Mouse (Mus musculus): ENCODE data around the gene Abcb6. TPM values are rescaled to one million over a fixed set of nuclear protein-coding genes. Genes with fewer than 3 reads are reported as not detected.

Abcb6 gene
- total and polyA plus RNA-seq, 2 experiments from 2014 or later = 17.6 to 36.0 TPM

- peak within 1 kb of the TSS; percentile 93 for H3K27ac ChIP-seq (ENCODE audit: low read depth)
- no peaks in the 10 kb centered on the region for H3K9me3 ChIP-seq (replicated peaks; ENCODE audit: control insufficient read depth, low read length)
- peak; percentile 98 for ATAC-seq (ENCODE audit: insufficient read depth, low read depth)
- no peaks in the 10 kb centered on the region for H3K4me1 ChIP-seq (ENCODE audit: control insufficient read depth, insufficient read depth)
- WGBS = 1% methylated on average over 56 of the region's 56 CpGs
- DNase-seq (ENCODE audit: low spot score) = peak; percentile 92
- no peaks in the 10 kb centered on the region for H3K36me3 ChIP-seq (replicated peaks; ENCODE audit: control insufficient read depth, insufficient read depth, low read length)
- no peaks in the 10 kb centered on the region for H3K27me3 ChIP-seq (ENCODE audit: control insufficient read depth, insufficient read depth, low read length)
- peak within 1 kb of the TSS; percentile 58 for H3K4me3 ChIP-seq (ENCODE audit: low read depth, low read length)
- peak within 1 kb of the TSS; percentile 51 for H3K4me2 ChIP-seq (ENCODE audit: low read depth, low read length)
- TF ChIP-seq CTCF (IDR thresholded peaks at IDR 0.05; ENCODE audit: low read depth) (peak; percentile 80), EP300 (IDR thresholded peaks at IDR 0.05; ENCODE audit: low read depth) (peak; percentile 50)
- H3K9ac ChIP-seq (replicated peaks; ENCODE audit: low read depth, low read length) = peak within 1 kb of the TSS; percentile 63
Measured at GRCm38 (mm10) chr1:75124346-75125321, 55.6 kb downstream of the Abcb6 start, which contains the start of gene Nhej1. TSS of gene Nhej1 (minus strand) at chr1:75125200.

- ATAC-seq (ENCODE audit: insufficient read depth, low read depth) (no peak), DNase-seq (ENCODE audit: low spot score) (no peak)
- Histone ChIP-seq H3K36me3 (replicated peaks; ENCODE audit: control insufficient read depth, insufficient read depth, low read length) (no peaks in the 10 kb centered on the region), H3K4me3 (ENCODE audit: low read depth, low read length) (no peak overlapping the region), H3K9me3 (replicated peaks; ENCODE audit: control insufficient read depth, low read length) (no peaks in the 10 kb centered on the region), H3K4me2 (ENCODE audit: low read depth, low read length) (no peak overlapping the region), H3K9ac (replicated peaks; ENCODE audit: low read depth, low read length) (no peak overlapping the region), H3K27me3 (ENCODE audit: control insufficient read depth, insufficient read depth, low read length) (no peaks in the 10 kb centered on the region), H3K4me1 (ENCODE audit: control insufficient read depth, insufficient read depth) (no peaks in the 10 kb centered on the region), H3K27ac (ENCODE audit: low read depth) (no peak overlapping the region)
- TF ChIP-seq EP300 (IDR thresholded peaks at IDR 0.05; ENCODE audit: low read depth) = no peak
- 77% methylated on average over 3 of the region's 3 CpGs for WGBS
Measured at GRCm38 (mm10) chr1:75122211-75122610, 58.0 kb downstream of the Abcb6 start.

Small RNA genes within 50 kb of the gene (microRNA-seq; reads per million reads assigned to microRNA genes)
- gene Gm27943 = not detected

Other genes with a start within 250 kb of the Abcb6 start
- gene Cfap65, start 244.8 kb downstream of the Abcb6 start, total RNA-seq (2014; rRNA removed; ENCODE audit: low replicate concordance) = 0.04 TPM in 1 of 2 replicates, not detected in the other
- gene Cfap65, start 244.8 kb downstream of the Abcb6 start, polyA plus RNA-seq (2015; fragmentation: Nextera tagmentation; extraction: Ambion mirVana) = 0.05 TPM in 1 of 2 replicates, not detected in the other
- 0.35 TPM in 1 of 2 replicates, not detected in the other for gene Ihh, start 228.7 kb downstream of the Abcb6 start, total RNA-seq (2014; rRNA removed; ENCODE audit: low replicate concordance)
- 0.05 TPM in 2 replicates for gene Ihh, start 228.7 kb downstream of the Abcb6 start, polyA plus RNA-seq (2015; fragmentation: Nextera tagmentation; extraction: Ambion mirVana)
- gene Nhej1, start 55.2 kb downstream of the Abcb6 start, total RNA-seq (2014; rRNA removed; ENCODE audit: low replicate concordance) = 1.2 and 8.4 TPM in 2 replicates
- gene Nhej1, start 55.2 kb downstream of the Abcb6 start, polyA plus RNA-seq (2015; fragmentation: Nextera tagmentation; extraction: Ambion mirVana) = 6.1 TPM in 2 replicates
- gene Slc23a3, start 46.5 kb downstream of the Abcb6 start, total RNA-seq (2014; rRNA removed; ENCODE audit: low replicate concordance) = 0.73 and 4.0 TPM in 2 replicates
- gene Slc23a3, start 46.5 kb downstream of the Abcb6 start, polyA plus RNA-seq (2015; fragmentation: Nextera tagmentation; extraction: Ambion mirVana) = 1.3 and 2.1 TPM in 2 replicates
- gene Cnppd1, start 37.7 kb downstream of the Abcb6 start, total RNA-seq (2014; rRNA removed; ENCODE audit: low replicate concordance) = 66.7 and 83.6 TPM in 2 replicates
- 30.2 and 31.2 TPM in 2 replicates for gene Cnppd1, start 37.7 kb downstream of the Abcb6 start, polyA plus RNA-seq (2015; fragmentation: Nextera tagmentation; extraction: Ambion mirVana)
- 49.7 and 50.9 TPM in 2 replicates for gene Retreg2, start 37.6 kb downstream of the Abcb6 start, total RNA-seq (2014; rRNA removed; ENCODE audit: low replicate concordance)
- gene Retreg2, start 37.6 kb downstream of the Abcb6 start, polyA plus RNA-seq (2015; fragmentation: Nextera tagmentation; extraction: Ambion mirVana) = 19.4 and 23.7 TPM in 2 replicates
- gene Zfand2b, start 11.7 kb downstream of the Abcb6 start, total RNA-seq (2014; rRNA removed; ENCODE audit: low replicate concordance) = 33.1 and 67.1 TPM in 2 replicates
- 26.1 and 28.7 TPM in 2 replicates for gene Zfand2b, start 11.7 kb downstream of the Abcb6 start, polyA plus RNA-seq (2015; fragmentation: Nextera tagmentation; extraction: Ambion mirVana)
- gene Ankzf1, start 11.8 kb upstream of the Abcb6 start, total RNA-seq (2014; rRNA removed; ENCODE audit: low replicate concordance) = 19.4 and 20.6 TPM in 2 replicates
- 11.6 and 14.5 TPM in 2 replicates for gene Ankzf1, start 11.8 kb upstream of the Abcb6 start, polyA plus RNA-seq (2015; fragmentation: Nextera tagmentation; extraction: Ambion mirVana)
- 64.2 and 99.6 TPM in 2 replicates for gene Atg9a, start 11.8 kb upstream of the Abcb6 start, total RNA-seq (2014; rRNA removed; ENCODE audit: low replicate concordance)
- 28.5 and 29.6 TPM in 2 replicates for gene Atg9a, start 11.8 kb upstream of the Abcb6 start, polyA plus RNA-seq (2015; fragmentation: Nextera tagmentation; extraction: Ambion mirVana)
- 9.8 and 11.3 TPM in 2 replicates for gene Glb1l, start 30.4 kb upstream of the Abcb6 start, total RNA-seq (2014; rRNA removed; ENCODE audit: low replicate concordance)
- gene Glb1l, start 30.4 kb upstream of the Abcb6 start, polyA plus RNA-seq (2015; fragmentation: Nextera tagmentation; extraction: Ambion mirVana) = 3.6 and 3.8 TPM in 2 replicates
- gene Stk16, start 30.4 kb upstream of the Abcb6 start, total RNA-seq (2014; rRNA removed; ENCODE audit: low replicate concordance) = 75.9 and 90.1 TPM in 2 replicates
- gene Stk16, start 30.4 kb upstream of the Abcb6 start, polyA plus RNA-seq (2015; fragmentation: Nextera tagmentation; extraction: Ambion mirVana) = 57.4 and 62.5 TPM in 2 replicates
- gene Tuba4a, start 39.5 kb upstream of the Abcb6 start, total RNA-seq (2014; rRNA removed; ENCODE audit: low replicate concordance) = 179 and 227 TPM in 2 replicates
- gene Tuba4a, start 39.5 kb upstream of the Abcb6 start, polyA plus RNA-seq (2015; fragmentation: Nextera tagmentation; extraction: Ambion mirVana) = 114 and 142 TPM in 2 replicates
- not detected in 2 replicates for gene A630095N17Rik, start 51.7 kb upstream of the Abcb6 start, total RNA-seq (2014; rRNA removed; ENCODE audit: low replicate concordance)
- gene A630095N17Rik, start 51.7 kb upstream of the Abcb6 start, polyA plus RNA-seq (2015; fragmentation: Nextera tagmentation; extraction: Ambion mirVana) = not detected in 2 replicates
- 25.1 and 35.0 TPM in 2 replicates for gene Dnajb2, start 56.0 kb upstream of the Abcb6 start, total RNA-seq (2014; rRNA removed; ENCODE audit: low replicate concordance)
- gene Dnajb2, start 56.0 kb upstream of the Abcb6 start, polyA plus RNA-seq (2015; fragmentation: Nextera tagmentation; extraction: Ambion mirVana) = 34.9 and 36.7 TPM in 2 replicates
- gene Ptprn, start 84.1 kb upstream of the Abcb6 start, total RNA-seq (2014; rRNA removed; ENCODE audit: low replicate concordance) = 0.04 and 0.15 TPM in 2 replicates
- 0.16 and 0.26 TPM in 2 replicates for gene Ptprn, start 84.1 kb upstream of the Abcb6 start, polyA plus RNA-seq (2015; fragmentation: Nextera tagmentation; extraction: Ambion mirVana)
- not detected in 2 replicates for gene Resp18, start 98.0 kb upstream of the Abcb6 start, total RNA-seq (2014; rRNA removed; ENCODE audit: low replicate concordance)
- gene Resp18, start 98.0 kb upstream of the Abcb6 start, polyA plus RNA-seq (2015; fragmentation: Nextera tagmentation; extraction: Ambion mirVana) = 0.48 TPM in 1 of 2 replicates, not detected in the other
- 202 and 236 TPM in 2 replicates for gene Dnpep, start 137.6 kb upstream of the Abcb6 start, total RNA-seq (2014; rRNA removed; ENCODE audit: low replicate concordance)
- 147 TPM in 2 replicates for gene Dnpep, start 137.6 kb upstream of the Abcb6 start, polyA plus RNA-seq (2015; fragmentation: Nextera tagmentation; extraction: Ambion mirVana)
- 983 and 1,187 TPM in 2 replicates for gene Des, start 179.9 kb upstream of the Abcb6 start, total RNA-seq (2014; rRNA removed; ENCODE audit: low replicate concordance)
- gene Des, start 179.9 kb upstream of the Abcb6 start, polyA plus RNA-seq (2015; fragmentation: Nextera tagmentation; extraction: Ambion mirVana) = 601 and 639 TPM in 2 replicates
- 95.0 and 105 TPM in 2 replicates for gene Speg, start 194.9 kb upstream of the Abcb6 start, total RNA-seq (2014; rRNA removed; ENCODE audit: low replicate concordance)
- 26.8 and 30.2 TPM in 2 replicates for gene Speg, start 194.9 kb upstream of the Abcb6 start, polyA plus RNA-seq (2015; fragmentation: Nextera tagmentation; extraction: Ambion mirVana)